ENCODE assay signal across 24 mouse cellular contexts in genomic region chr19:40372679-40373078, GRCm38 (mm10).
A peak's percentile ranks its signal among the peaks of the same experiment; 100 is the strongest.
DNase-seq lines count a peak whose midpoint lies in the region; ATAC-seq and TF ChIP-seq lines count a peak whose summit lies in the region.
"Had no signal": no experiment of that assay in that cellular context is flagged by ENCODE, and none has a peak within 500 bp of the region (broad histone marks: within the 10 kb centered on the region; RNA-seq: fewer than 3 reads in every experiment).

No protein-coding gene starts in this region.

- WGBS in forebrain, embryonic 14.5 days: 87% methylated on average over 5 of the region's 5 CpGs
- 89% methylated on average over 5 of the region's 5 CpGs for WGBS in forebrain, embryonic 11.5 days
- 81% methylated on average over 5 of the region's 5 CpGs for WGBS in hindbrain, embryonic 16.5 days
- 95% methylated on average over 5 of the region's 5 CpGs for WGBS in hindbrain, embryonic 11.5 days
- WGBS in neural tube, embryonic 15.5 days: 86% methylated on average over 5 of the region's 5 CpGs
- WGBS in forebrain, postnatal 0 days: 79% methylated on average over 5 of the region's 5 CpGs

- ATAC-seq in forebrain, embryonic 14.5 days: no peak
- ATAC-seq in forebrain, embryonic 11.5 days (replicated peaks; ENCODE audit: low FRiP score): no peak
- ATAC-seq in hindbrain, embryonic 16.5 days: no peak
- ATAC-seq in hindbrain, embryonic 11.5 days (ENCODE audit: low FRiP score): no peak
- no peak for ATAC-seq in neural tube, embryonic 15.5 days (ENCODE audit: low FRiP score)
- no peak for ATAC-seq in forebrain, postnatal 0 days
- ATAC-seq: CD4-positive, CD25-positive, alpha-beta regulatory T cell, adult 4 months had no signal

- H3K9ac ChIP-seq in forebrain, embryonic 14.5 days (ENCODE audit: low read length): 0 out of 2 replicates have a peak overlapping the region, but pooled peaks have one; percentile 5
- no peak overlapping the region for H3K9ac ChIP-seq in forebrain, embryonic 11.5 days (ENCODE audit: low read length)
- no peak overlapping the region for H3K9ac ChIP-seq in hindbrain, embryonic 16.5 days (ENCODE audit: low read depth, low read length)
- no peak overlapping the region for H3K9ac ChIP-seq in hindbrain, embryonic 11.5 days (ENCODE audit: low read depth, low read length)
- no peak overlapping the region for H3K9ac ChIP-seq in neural tube, embryonic 15.5 days (replicated peaks)
- H3K9ac ChIP-seq in forebrain, postnatal 0 days: no peak overlapping the region
- H3K9ac ChIP-seq: embryonic facial prominence, embryonic 12.5 days; limb, embryonic 12.5 days; liver, embryonic 13.5 days had no signal

- H3K4me3 ChIP-seq in forebrain, embryonic 14.5 days (ENCODE audit: low read depth, low read length): no peak overlapping the region
- H3K4me3 ChIP-seq in forebrain, embryonic 11.5 days (ENCODE audit: low read depth, low read length): no peak overlapping the region
- H3K4me3 ChIP-seq in hindbrain, embryonic 16.5 days (ENCODE audit: low read length): no peak overlapping the region
- H3K4me3 ChIP-seq in hindbrain, embryonic 11.5 days (ENCODE audit: low read depth, low read length): no peak overlapping the region
- no peak overlapping the region for H3K4me3 ChIP-seq in neural tube, embryonic 15.5 days (replicated peaks)
- no peak overlapping the region for H3K4me3 ChIP-seq in forebrain, postnatal 0 days (ENCODE audit: low read depth, low read length)
- H3K4me3 ChIP-seq: embryonic facial prominence, embryonic 12.5 days; erythroblast, embryonic 14.5 days; limb, embryonic 12.5 days; liver, embryonic 13.5 days had no signal

- H3K27me3 ChIP-seq in forebrain, embryonic 14.5 days (replicated peaks; ENCODE audit: control insufficient read depth, insufficient read depth, low read length): no peaks in the 10 kb centered on the region
- H3K27me3 ChIP-seq in forebrain, embryonic 11.5 days (ENCODE audit: control insufficient read depth, insufficient read depth, low read length): no peaks in the 10 kb centered on the region
- no peaks in the 10 kb centered on the region for H3K27me3 ChIP-seq in hindbrain, embryonic 16.5 days (replicated peaks; ENCODE audit: control insufficient read depth, insufficient read depth, low read length)
- no peaks in the 10 kb centered on the region for H3K27me3 ChIP-seq in hindbrain, embryonic 11.5 days (ENCODE audit: control insufficient read depth, insufficient read depth, low read length)
- H3K27me3 ChIP-seq in neural tube, embryonic 15.5 days (replicated peaks): no peaks in the 10 kb centered on the region
- H3K27me3 ChIP-seq in forebrain, postnatal 0 days (ENCODE audit: insufficient read depth, low read length): no peaks in the 10 kb centered on the region
- H3K27me3 ChIP-seq: embryonic facial prominence, embryonic 12.5 days; limb, embryonic 12.5 days; liver, embryonic 13.5 days had no signal

- H3K9me3 ChIP-seq in forebrain, embryonic 14.5 days (replicated peaks; ENCODE audit: control insufficient read depth, low read length): no peaks in the 10 kb centered on the region
- H3K9me3 ChIP-seq in forebrain, embryonic 11.5 days (ENCODE audit: control insufficient read depth, low read length): no peaks in the 10 kb centered on the region
- no peaks in the 10 kb centered on the region for H3K9me3 ChIP-seq in hindbrain, embryonic 16.5 days (ENCODE audit: control insufficient read depth, low read length)
- H3K9me3 ChIP-seq in hindbrain, embryonic 11.5 days (ENCODE audit: control insufficient read depth, low read length): no peaks in the 10 kb centered on the region
- no peaks in the 10 kb centered on the region for H3K9me3 ChIP-seq in neural tube, embryonic 15.5 days (replicated peaks)
- no peaks in the 10 kb centered on the region for H3K9me3 ChIP-seq in forebrain, postnatal 0 days (ENCODE audit: low read length)
- H3K9me3 ChIP-seq: embryonic facial prominence, embryonic 12.5 days; limb, embryonic 12.5 days; liver, embryonic 13.5 days had no signal

- DNase-seq in forebrain, embryonic 14.5 days (ENCODE audit: low spot score): no peak
- DNase-seq in forebrain, embryonic 11.5 days (ENCODE audit: low spot score): no peak
- no peak for DNase-seq in hindbrain, embryonic 11.5 days (ENCODE audit: low spot score)
- no peak for DNase-seq in neural tube, embryonic 10.5 days (ENCODE audit: extremely low spot score, low spot score)
- DNase-seq in forebrain, postnatal 0 days: no peak
- DNase-seq in layer of hippocampus, postnatal 25 days (ENCODE audit: extremely low spot score in 1 of 2, low spot score in 1 of 2): no peak
- DNase-seq: adrenal gland, postnatal 25 days; cerebellum, adult 11 months; cerebellum, postnatal 14 days; gastrocnemius, postnatal 14 days; kidney, adult 18-20 months; kidney, postnatal 4 days; liver, embryonic 13.5 days; lung, adult 2 months; lung, postnatal 14 days; thymus, adult 2 months; thymus, postnatal 4 days had no signal

- H3K27ac ChIP-seq in forebrain, embryonic 14.5 days (ENCODE audit: low read depth, low read length): no peak overlapping the region
- H3K27ac ChIP-seq in forebrain, embryonic 11.5 days (ENCODE audit: low read depth, low read length): no peak overlapping the region
- peak overlapping the region; percentile 17; the same call in 1 of the 2 replicates for H3K27ac ChIP-seq in hindbrain, embryonic 16.5 days (ENCODE audit: low read depth, low read length)
- no peak overlapping the region for H3K27ac ChIP-seq in hindbrain, embryonic 11.5 days (ENCODE audit: low read depth, low read length)
- H3K27ac ChIP-seq in neural tube, embryonic 15.5 days (replicated peaks): peak overlapping the region; percentile 28; the same call in 1 of the 2 replicates
- peak overlapping the region; percentile 46; the same call in 1 of the 2 replicates for H3K27ac ChIP-seq in forebrain, postnatal 0 days (ENCODE audit: low read depth, low read length)
- H3K27ac ChIP-seq: embryonic facial prominence, embryonic 12.5 days; limb, embryonic 12.5 days; liver, embryonic 13.5 days had no signal

- TF ChIP-seq CTCF in forebrain, postnatal 0 days (IDR thresholded peaks at IDR 0.05; ENCODE audit: low read depth): no peak

- peaks cover 6% of the 10 kb centered on the region; the same call in 1 of the 2 replicates for H3K4me1 ChIP-seq in forebrain, embryonic 14.5 days (ENCODE audit: control insufficient read depth, insufficient read depth, low read length)
- H3K4me1 ChIP-seq in forebrain, embryonic 11.5 days (replicated peaks; ENCODE audit: control insufficient read depth, insufficient read depth, low read length): no peaks in the 10 kb centered on the region
- H3K4me1 ChIP-seq in hindbrain, embryonic 16.5 days (ENCODE audit: control insufficient read depth, insufficient read depth, low read depth, low read length): peaks cover 6% of the 10 kb centered on the region; the same call in 1 of the 2 replicates
- H3K4me1 ChIP-seq in hindbrain, embryonic 11.5 days (replicated peaks; ENCODE audit: control insufficient read depth, insufficient read depth, low read length): no peaks in the 10 kb centered on the region
- 0 out of 2 replicates have a peak, but pooled peaks cover 6% of the 10 kb centered on the region for H3K4me1 ChIP-seq in neural tube, embryonic 15.5 days
- no peaks in the 10 kb centered on the region for H3K4me1 ChIP-seq in forebrain, postnatal 0 days (ENCODE audit: insufficient read depth)

- peaks cover 18% of the 10 kb centered on the region; the same call in 1 of the 2 replicates for H3K36me3 ChIP-seq in forebrain, embryonic 14.5 days (ENCODE audit: control insufficient read depth, insufficient read depth, low read length)
- no peaks in the 10 kb centered on the region; the same call in 1 of the 2 replicates for H3K36me3 ChIP-seq in forebrain, embryonic 11.5 days (ENCODE audit: control insufficient read depth, insufficient read depth, low read length)
- H3K36me3 ChIP-seq in hindbrain, embryonic 16.5 days (ENCODE audit: control insufficient read depth, insufficient read depth, low read length): peaks cover 10% of the 10 kb centered on the region; the same call in 1 of the 2 replicates
- no peaks in the 10 kb centered on the region for H3K36me3 ChIP-seq in hindbrain, embryonic 11.5 days (ENCODE audit: control insufficient read depth, insufficient read depth, low read length)
- H3K36me3 ChIP-seq in neural tube, embryonic 15.5 days: peaks cover 32% of the 10 kb centered on the region
- H3K36me3 ChIP-seq in forebrain, postnatal 0 days (ENCODE audit: insufficient read depth): peaks cover 31% of the 10 kb centered on the region
- H3K36me3 ChIP-seq: embryonic facial prominence, embryonic 12.5 days had no signal

- no peak overlapping the region for H3K4me2 ChIP-seq in forebrain, embryonic 14.5 days (ENCODE audit: low read length)
- no peak overlapping the region for H3K4me2 ChIP-seq in forebrain, embryonic 11.5 days (ENCODE audit: low read depth, low read length, severe bottlenecking)
- H3K4me2 ChIP-seq in hindbrain, embryonic 16.5 days (ENCODE audit: low read length): no peak overlapping the region
- no peak overlapping the region for H3K4me2 ChIP-seq in hindbrain, embryonic 11.5 days (replicated peaks; ENCODE audit: low read depth, low read length)
- no peak overlapping the region for H3K4me2 ChIP-seq in neural tube, embryonic 15.5 days
- H3K4me2 ChIP-seq in forebrain, postnatal 0 days (ENCODE audit: low read depth): no peak overlapping the region
- H3K4me2 ChIP-seq: embryonic facial prominence, embryonic 12.5 days; limb, embryonic 12.5 days; liver, embryonic 13.5 days; midbrain, embryonic 11.5 days had no signal

Comparison
In these comparisons a context has a peak if more than half of its experiments do, and no peak if none do; other contexts are left out.
1. H3K27ac ChIP-seq: peak in hindbrain, embryonic 16.5 days (single experiment), neural tube, embryonic 15.5 days (single experiment) and forebrain, postnatal 0 days (single experiment); none in forebrain, embryonic 14.5 days (single experiment), forebrain, embryonic 11.5 days (single experiment) and hindbrain, embryonic 11.5 days (single experiment).